Mouse (Mus musculus): ENCODE measurements at regions not wholly inside any gene's neighbourhood (a gene's known extent, or its start where the extent isn't known, plus 50 kb on each side); places are given as distances from the start of the nearest gene placed in this dataset.
A peak's percentile ranks its signal among the peaks of the same experiment; 100 is the strongest.
"Not testable (repeated sequence)": the region's sequence is repeated elsewhere in the genome, so short reads cannot be mapped to it uniquely, and the experiment has no call there.

DNA sequence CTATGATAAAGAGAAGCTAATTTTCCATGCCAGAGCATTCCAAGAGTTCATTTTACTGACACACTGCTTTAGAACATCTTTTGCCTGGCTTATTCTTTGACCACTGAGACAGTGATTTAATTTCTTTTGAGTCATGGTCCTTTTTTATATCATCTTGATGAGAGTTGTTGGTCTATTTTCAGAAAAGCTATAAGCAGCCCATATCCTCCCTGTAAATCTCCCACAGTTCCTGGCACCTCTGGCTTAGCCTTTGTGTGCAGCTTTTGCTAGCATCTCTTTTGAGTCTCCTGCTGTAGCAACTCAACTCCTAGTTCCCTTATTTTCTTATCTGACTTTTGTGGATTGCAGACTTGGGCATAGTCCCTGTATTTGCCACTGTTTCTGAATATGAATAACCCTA lies 207.5 kb upstream of the 4931417E11Rik start:
- DNase-seq, result no peak

DNA sequence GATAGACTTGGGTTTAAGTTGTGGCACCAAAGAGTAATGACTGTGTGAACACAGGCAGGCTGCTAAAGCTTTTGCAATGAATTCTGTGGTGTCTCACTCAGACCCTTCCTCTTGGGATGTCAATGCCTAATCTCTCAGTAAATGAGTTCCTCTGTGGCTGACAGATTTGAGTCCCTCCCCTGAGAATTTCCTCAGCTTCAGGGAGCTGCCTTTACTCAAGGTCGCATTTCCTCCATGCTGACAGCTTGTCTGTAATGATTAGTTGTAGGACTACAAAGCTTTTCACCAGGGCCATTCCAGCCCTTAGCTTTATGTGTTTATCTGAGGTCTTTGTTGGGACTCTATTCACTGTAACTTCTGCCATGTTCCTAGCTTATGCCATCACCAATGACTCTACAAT lies 199.9 kb upstream of the 4931417E11Rik start:
- DNase-seq, result no peak

DNA sequence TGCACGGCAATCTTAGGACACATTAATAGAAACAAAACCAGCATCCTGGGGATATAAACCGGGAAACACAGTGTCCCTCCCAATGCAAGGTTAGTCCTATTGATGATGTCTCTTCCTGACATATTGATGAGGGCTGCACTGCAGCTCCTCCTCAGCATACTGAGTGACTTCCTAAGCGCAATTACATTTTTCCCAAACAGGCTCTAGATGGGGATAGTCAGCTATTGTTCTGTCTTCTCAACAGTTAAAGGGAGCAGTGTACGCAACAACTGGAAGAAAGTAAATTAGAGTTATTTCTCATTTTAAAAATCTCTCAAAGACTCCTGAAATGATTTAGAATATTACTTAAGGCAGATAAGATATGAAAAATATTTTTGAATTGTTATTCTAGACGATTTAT lies 189.5 kb upstream of the 4931417E11Rik start:
- no peak for DNase-seq

DNA sequence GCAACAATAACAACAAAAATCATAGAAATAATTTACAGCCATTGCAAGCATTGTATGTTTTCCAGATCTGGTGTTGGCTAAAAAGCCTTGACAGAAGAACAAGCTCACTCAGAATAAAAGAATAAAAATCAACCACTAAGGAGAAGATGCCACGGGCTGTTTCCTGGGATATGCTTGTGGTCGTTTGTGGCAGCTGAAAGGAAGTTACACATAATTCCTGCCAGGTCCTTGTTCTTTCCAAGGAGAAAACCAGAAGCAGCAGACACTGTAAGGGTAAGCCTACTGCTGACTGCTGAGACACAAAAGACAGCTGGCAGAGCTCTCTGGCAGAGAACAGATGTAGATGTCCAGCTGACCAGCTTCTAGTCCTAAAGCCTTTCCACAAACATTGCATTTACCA lies 175.9 kb upstream of the 4931417E11Rik start:
- DNase-seq, result no peak

DNA sequence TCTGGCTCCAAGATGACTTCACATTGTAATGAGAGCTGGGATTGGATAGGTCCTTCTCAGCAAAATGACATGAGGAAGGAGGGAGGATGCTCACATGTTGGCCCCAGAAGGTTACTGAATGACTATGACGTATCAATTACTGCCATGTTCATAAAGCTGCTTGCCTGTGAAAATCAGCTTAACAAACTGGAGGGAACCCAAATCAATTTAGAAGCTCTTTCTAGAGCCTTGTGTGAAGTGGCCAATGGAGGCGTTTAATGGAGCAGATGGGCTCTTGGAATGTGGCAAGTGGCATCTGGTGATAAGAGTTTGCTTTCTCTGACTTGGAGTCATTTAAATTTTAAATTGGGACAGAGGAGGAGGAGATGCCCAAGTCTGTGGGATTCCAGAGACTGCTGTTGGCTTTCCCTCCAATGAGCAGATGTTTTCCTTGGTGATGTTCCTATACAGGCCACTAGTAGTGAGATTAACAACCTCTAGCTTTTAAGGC lies 175.4 kb upstream of the 4931417E11Rik start:
- no peak for DNase-seq

DNA sequence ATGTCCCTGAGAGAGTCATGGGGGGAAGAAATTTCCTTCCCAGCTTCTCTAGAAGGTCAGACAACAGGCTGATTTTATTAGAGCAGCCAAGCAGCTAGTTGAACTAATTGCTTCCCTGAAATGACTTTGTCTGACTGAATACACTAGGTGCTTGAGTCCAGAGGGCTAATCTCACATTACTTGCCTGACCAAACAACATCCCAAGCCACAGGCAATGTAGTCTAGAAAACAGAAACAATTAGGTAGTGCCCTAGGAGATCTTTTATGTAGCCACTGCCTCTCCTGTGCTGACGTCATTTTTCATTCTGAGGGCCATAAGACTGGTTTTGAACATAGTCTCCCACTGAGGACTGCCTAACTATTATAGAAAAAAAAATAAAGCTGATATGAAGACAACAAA lies 159.1 kb upstream of the 4931417E11Rik start:
- no peak for DNase-seq

DNA sequence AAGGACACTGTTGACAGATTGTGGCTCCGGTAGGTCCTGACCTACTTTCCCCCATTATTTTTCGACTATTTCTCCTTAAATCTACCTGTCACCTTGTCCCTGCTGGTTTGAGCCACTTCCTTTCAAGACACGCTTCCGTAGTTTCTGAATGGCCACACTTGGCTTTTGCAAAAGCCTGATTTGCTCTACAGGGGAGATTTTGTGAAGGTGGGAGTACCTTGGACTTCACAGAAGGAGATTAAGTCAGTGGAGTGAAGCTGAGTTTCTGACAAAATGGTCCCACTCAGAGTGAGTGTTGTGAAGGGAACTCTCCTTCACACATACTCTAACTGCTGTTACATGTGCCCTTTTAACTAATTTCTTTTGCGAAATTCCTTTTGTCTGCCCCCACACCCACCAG lies 157.0 kb upstream of the 4931417E11Rik start:
- no peak for DNase-seq

DNA sequence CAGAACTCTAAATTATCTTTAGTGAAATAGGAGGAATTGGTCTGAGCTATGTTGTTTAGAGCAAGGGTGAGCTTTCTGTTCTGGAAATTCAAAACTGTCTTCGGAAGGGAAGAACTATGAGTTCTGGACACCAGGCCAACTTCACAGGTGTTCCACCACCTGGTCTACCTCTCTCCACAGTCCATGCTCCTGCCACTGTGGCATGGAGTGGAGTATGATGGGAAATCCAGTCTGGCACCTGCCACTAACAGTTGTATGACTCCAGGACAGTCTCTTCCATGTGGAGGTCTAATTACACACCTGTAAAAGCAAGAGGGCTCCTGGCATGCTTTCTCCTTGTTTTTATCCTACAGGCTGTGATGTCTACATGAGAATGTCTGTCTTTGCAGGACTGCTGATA lies 154.7 kb upstream of the 4931417E11Rik start:
- DNase-seq, result peak; percentile 61 to 75

DNA sequence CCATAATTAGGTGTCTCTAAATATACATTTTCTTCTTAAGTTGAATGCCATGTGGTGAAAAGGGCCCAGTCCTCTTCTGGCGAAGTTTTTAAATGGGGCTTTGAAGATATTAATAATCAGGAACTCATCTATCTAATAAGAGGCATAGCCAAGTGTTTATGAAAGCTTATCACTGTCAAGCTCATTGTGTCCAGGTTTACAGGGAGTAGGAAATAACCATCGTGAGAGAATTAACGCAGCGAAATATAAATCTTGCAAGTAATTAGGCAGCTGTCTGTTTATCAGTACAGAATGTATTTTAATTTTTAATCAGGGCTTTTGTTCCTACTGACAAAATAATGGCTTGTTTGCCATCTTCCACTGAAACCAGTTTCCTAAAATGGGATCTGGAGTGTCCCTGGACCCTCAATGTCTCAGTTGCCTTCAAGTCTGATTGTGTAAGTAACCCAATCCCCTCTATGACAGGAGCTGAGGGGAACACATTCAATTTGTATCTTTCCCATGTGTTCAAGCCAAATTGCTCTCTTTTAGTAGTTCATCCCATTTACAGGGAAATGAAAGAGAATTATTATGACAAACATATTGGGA lies 152.5 kb upstream of the 4931417E11Rik start:
- no peak for DNase-seq

DNA sequence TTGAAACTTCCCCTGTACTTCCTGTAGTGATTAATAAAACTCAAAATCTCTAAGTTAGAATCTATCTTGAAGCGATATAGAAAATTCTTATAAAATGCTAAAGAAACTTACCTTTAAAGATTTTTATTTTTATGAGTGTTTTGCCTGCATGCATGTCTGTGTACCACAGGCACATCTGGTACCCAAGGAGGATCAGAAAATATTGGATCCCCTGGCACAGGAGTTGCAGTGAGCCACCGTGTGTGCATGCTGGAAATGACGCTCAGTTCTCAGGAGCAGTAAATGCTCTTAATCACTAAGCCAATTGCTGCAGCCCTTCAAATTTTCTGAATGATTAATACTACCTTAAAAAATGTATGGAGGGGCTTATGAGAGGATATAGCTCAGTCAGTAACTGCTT lies 142.8 kb upstream of the 4931417E11Rik start:
- no peak for DNase-seq

DNA sequence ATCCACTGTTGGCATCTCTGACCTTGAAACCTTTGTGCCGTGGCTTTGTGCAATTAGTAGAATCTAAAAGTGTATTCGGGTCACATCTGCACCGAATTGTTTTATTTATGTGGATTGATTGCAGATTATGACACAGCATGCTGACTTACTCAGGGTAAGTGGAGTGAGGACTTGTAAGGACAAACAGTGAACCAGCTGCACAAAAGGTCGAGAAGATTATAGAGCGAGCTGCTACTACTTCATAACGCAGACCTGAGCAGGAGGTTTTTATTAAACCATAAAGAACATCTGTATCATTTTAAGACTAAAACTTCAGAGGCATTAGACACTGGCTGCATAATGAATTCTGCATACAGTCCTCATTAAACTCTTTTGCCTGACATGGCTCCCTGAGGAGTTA lies 142.4 kb upstream of the 4931417E11Rik start:
- DNase-seq, result no peak

DNA sequence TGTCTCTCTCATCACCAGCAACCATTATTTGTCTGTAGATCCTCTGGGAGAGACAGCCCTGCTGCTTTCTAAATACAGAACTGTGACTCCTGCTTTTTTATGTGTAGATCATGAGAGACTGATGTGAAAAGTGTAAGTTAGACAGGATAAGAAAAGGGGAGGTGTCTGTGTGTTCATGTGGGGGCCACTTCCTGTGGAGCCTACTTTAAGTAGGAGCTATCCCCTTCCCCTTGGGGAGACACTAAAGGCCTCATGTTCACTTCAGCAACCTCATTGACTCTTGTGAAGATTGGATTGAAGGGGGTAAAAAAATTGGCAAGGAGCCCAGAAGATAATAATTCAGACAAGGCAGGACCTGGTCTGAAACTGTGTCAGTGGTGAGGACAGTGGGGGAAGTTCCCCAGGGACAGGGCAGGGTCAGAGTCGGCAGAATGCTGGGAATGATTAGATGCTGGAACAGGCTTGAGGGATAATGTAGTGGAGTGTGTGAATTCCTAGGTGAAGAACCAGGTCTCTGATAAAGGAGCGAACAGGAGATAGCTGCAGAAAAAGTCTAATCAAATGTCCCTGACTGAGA lies 140.7 kb upstream of the 4931417E11Rik start:
- DNase-seq, result no peak

DNA sequence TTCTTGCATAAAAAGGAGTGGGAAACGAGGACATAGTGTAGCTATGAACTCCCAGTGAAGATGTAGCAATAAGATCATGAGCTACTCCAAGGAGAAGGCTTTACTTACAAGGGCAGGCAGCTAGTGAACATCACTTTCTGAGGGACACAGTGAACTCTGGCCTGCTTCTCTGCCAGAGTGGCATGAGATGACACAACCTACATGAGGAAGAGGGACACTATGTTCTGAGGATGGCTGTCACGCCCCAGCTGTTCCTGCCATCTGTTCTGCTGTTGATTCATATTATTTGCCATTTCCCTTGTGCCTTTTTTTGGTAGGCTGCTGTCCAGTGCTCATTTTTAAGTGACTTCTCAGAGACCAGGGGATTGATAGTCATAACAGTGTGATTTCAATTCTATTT lies 118.2 kb upstream of the 4931417E11Rik start:
- peak; percentile 4 to 8 for DNase-seq

DNA sequence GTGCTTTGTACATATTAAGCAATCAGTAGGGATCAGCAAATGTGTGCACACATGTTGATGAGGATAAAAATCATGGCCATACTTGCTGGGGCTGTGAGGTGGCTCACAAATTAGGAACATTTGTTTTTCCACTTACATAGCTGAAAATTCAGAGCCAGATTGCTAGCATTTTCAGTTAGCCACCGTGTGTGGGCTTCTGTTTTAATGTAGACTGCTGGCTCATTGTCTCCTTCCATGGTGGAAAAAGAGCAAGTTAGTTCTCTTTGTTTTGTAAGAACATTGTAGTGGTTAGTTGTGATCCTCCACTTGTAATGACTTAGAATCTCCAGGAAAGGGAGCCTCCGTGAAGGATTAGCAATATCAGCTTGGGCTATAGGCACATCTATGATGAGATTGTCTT lies 107.2 kb upstream of the 4931417E11Rik start:
- DNase-seq, result no peak

DNA sequence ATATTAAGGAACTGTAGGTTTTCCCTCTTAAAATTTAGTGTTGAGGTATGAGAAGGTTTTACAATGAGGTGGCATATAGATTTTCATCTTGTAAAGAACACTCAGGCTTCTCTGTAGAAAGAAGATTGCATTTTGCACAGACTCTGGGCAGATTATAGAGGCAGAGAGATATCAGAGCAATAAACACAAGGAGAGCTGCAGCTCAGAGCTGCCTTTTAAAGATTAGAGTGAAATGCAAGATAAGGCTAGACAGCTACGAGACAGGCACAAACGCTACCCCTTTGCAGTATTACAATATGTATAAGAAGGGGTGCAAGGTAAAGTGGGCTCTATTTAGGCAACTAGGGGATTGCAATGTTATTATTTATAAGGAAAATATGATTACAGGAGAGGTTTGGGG lies 90.5 kb upstream of the 4931417E11Rik start:
- DNase-seq, result no peak

DNA sequence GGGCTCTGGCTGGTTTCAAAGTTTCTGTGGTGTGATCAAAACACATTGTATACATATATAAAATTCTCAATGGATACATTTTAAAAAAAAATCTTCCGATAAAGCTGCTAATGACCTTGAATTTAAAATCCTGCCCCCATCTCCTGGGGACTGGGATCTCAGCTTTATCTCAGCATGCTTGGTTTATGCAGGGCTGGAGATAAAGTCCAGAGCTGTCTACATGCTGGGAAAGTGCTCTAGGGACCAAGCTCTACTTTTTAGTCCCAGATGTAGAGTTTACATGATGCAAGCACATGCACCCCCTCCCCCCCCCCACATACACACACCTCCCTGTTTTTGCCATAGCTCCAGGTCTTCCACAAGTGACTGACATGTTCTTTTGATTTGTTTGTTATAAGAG lies 61.1 kb upstream of the 4931417E11Rik start:
- no peak for DNase-seq

DNA sequence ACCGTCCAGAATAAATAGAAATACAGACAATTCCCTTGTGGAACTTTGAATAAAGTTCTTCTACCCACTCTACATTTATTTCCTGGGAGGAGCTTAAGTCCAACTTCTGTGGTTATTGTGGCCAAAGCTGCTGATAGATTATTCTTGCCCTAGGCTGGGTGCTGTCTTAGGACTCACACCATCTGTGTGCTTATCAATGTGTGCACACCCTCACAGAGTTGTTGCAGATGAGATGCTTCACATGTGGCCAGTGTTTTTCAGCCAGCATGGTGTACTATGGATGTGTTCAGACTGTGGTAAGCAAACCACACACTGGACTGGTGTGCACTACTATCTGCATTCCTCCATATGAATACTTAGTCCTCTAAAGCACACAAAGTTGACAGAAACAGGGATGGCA lies 60.6 kb upstream of the 4931417E11Rik start:
- no peak for DNase-seq

DNA sequence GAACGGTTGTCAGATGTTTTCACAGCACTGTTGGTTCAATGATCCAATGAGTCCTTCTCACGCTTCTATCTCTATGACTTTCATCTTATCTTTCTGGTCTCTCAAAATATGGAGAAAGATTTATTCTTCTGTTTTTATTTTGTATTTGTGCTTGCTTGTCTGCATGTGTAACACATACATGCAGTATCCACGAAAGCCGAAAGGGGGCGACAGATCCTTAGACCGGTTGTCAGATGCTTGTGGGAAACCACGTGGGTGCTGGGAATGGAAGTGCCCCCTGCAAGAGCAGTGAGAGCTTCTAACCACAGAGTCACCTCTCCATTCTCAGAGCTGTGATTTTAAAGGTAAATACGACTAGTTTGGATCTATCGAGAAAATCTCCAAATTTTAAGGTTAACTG lies 54.2 kb upstream of the 4931417E11Rik start:
- DNase-seq, result no peak

DNA sequence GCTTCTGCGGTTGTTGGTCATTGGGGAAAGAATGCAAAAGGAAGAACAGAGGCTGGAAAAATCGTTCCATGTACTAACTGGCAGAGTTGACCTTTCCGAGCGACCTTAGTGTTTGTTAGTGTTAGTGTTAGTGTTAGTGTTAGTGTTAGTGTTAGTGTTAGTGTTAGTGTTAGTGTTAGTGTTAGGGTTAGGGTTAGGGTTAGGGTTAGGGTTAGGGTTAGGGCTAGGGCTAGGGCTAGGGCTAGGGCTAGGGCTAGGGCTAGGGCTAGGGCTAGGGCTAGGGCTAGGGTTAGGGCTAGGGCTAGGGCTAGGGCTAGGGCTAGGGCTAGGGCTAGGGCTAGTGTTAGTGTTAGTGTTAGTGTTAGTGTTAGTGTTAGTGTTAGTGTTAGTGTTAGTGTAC lies 50.4 kb upstream of the 4931417E11Rik start:
- DNase-seq, result not testable (repeated sequence)
